Mouse (Mus musculus): ENCODE data around the gene Drap1. TPM values are rescaled to one million over a fixed set of nuclear protein-coding genes. Genes with fewer than 3 reads are reported as not detected.
A peak's percentile ranks its signal among the peaks of the same experiment; 100 is the strongest.

Gene Drap1
- polyA plus RNA-seq, 1 experiment from 2014 or later, result 198 TPM

DNA sequence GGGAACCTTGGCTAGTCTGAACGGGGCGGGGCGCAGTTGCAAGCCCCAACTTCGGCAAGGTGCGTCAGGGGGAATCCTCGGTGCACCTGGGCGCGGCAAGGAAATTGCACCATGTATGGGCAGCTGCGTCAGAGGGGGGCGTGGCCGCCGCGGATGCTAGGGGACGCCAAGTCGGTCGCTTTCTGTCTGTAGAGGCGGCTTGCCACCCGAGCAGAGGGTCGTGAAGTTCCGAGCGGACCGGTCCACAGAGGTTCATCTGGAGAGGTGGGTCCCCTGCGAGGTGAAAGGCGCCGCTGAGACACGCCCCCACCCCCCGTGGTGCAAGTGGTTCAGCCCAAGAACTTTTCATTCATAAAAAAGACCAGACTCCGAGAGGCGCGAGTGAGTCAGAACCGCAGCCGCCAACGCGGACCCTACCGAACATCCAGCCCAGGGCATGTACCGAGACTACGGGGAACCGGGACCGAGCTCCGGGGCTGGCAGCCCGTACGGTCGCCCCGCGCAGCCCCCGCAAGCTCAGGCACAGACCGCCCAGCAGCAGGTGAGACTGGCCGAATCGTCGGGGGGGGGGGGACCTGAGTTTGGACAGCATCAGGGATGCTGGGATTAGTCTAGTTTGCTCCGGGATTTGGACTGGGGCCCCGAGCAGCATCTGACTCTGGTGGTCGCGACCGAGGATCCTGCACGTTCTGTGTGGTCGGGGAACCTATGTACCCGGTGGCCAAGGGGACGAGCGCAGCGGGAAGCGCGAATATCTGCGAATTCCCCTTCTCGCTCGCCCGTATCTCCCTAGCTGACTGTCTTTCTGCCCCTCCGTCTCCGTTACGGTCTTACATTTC lies 23.0 kb upstream of the Drap1 start, which contains the start of gene Fosl1:
TSS of gene Fosl1 (plus strand) at position 33 of the 839 bp plus-strand sequence.
- Histone ChIP-seq H3K9ac (peak within 1 kb of the TSS; percentile 44), H3K27ac (no peak within 1 kb of the TSS), H3K27me3 (replicated peaks) (peaks cover 45% of the 10 kb centered on the region), H3K36me3 (no peaks in the 10 kb centered on the region), H3K4me1 (replicated peaks) (peaks cover 12% of the 10 kb centered on the region), H3K9me3 (no peaks in the 10 kb centered on the region), H3K4me2 (replicated peaks) (peak within 1 kb of the TSS; percentile 97), H3K4me3 (replicated peaks) (peak within 1 kb of the TSS; percentile 54)
- WGBS, result under 1% methylated on average over 67 of the region's 70 CpGs
- peak; percentile 82 for ATAC-seq

DNA sequence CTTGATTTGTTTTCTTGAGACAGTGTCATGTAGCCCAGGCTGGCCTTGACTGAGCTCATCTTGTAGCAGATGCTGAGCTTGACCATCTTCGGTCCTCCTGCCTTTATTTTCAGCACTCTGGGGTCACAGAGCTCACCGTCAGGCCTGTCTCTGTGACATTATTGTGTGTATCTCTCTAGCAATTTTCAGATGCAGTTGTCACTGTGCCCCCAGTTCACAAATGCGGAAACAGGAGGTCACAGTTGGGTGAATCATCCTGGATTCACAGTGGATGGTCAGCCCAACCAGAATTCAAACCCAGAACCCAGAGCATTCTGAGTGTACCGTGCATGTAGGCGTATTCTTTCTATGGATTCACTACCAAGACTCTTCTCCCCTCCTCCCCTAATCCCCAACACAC lies 21.0 kb upstream of the Drap1 start:
- H3K9ac ChIP-seq, result no peak overlapping the region
- 93% methylated on average over 5 of the region's 5 CpGs for WGBS
- peaks cover 12% of the 10 kb centered on the region for H3K4me1 ChIP-seq (replicated peaks)
- no peak overlapping the region for H3K27ac ChIP-seq
- no peak overlapping the region for H3K4me3 ChIP-seq (replicated peaks)
- H3K36me3 ChIP-seq, result no peaks in the 10 kb centered on the region
- no peak overlapping the region for H3K4me2 ChIP-seq (replicated peaks)
- peaks cover 45% of the 10 kb centered on the region for H3K27me3 ChIP-seq (replicated peaks)
- ATAC-seq, result no peak
- no peaks in the 10 kb centered on the region for H3K9me3 ChIP-seq

- no peak overlapping the region for H3K4me3 ChIP-seq (replicated peaks)
- H3K27ac ChIP-seq, result no peak overlapping the region
- no peaks in the 10 kb centered on the region for H3K36me3 ChIP-seq
- H3K27me3 ChIP-seq (replicated peaks), result peaks cover 39% of the 10 kb centered on the region
- peaks cover 12% of the 10 kb centered on the region for H3K4me1 ChIP-seq (replicated peaks)
- H3K9me3 ChIP-seq, result no peaks in the 10 kb centered on the region
- no peak overlapping the region for H3K9ac ChIP-seq
- no peak overlapping the region for H3K4me2 ChIP-seq (replicated peaks)
- ATAC-seq, result no peak
- WGBS, result 22% methylated on average over 7 of the region's 7 CpGs
Observed at GRCm38 (mm10) chr19:5444954-5445353, 20.2 kb upstream of the Drap1 start.

- Histone ChIP-seq H3K36me3 (no peaks in the 10 kb centered on the region), H3K27ac (no peak overlapping the region), H3K9ac (no peak overlapping the region), H3K4me2 (replicated peaks) (no peak overlapping the region), H3K4me3 (replicated peaks) (no peak overlapping the region), H3K4me1 (replicated peaks) (peaks cover 12% of the 10 kb centered on the region), H3K27me3 (replicated peaks) (peaks cover 35% of the 10 kb centered on the region), H3K9me3 (no peaks in the 10 kb centered on the region)
- WGBS, result 61% methylated on average over 9 of the region's 9 CpGs
- no peak for ATAC-seq
Observed at GRCm38 (mm10) chr19:5444371-5444908, 19.7 kb upstream of the Drap1 start.

GRCm38 (mm10) chr19:5433951-5434350 lies 9.2 kb upstream of the Drap1 start:
- no peak for ATAC-seq
- Histone ChIP-seq H3K27ac (peak overlapping the region; percentile 74), H3K4me3 (replicated peaks) (peak overlapping the region; percentile 35; the same call in 1 of the 2 replicates), H3K4me1 (replicated peaks) (peaks cover 13% of the 10 kb centered on the region), H3K36me3 (no peaks in the 10 kb centered on the region), H3K9ac (peak overlapping the region; percentile 45; the same call in 1 of the 2 replicates), H3K4me2 (replicated peaks) (peak overlapping the region; percentile 88), H3K27me3 (replicated peaks) (no peaks in the 10 kb centered on the region), H3K9me3 (no peaks in the 10 kb centered on the region)
- WGBS, result 64% methylated on average over 7 of the region's 7 CpGs

DNA sequence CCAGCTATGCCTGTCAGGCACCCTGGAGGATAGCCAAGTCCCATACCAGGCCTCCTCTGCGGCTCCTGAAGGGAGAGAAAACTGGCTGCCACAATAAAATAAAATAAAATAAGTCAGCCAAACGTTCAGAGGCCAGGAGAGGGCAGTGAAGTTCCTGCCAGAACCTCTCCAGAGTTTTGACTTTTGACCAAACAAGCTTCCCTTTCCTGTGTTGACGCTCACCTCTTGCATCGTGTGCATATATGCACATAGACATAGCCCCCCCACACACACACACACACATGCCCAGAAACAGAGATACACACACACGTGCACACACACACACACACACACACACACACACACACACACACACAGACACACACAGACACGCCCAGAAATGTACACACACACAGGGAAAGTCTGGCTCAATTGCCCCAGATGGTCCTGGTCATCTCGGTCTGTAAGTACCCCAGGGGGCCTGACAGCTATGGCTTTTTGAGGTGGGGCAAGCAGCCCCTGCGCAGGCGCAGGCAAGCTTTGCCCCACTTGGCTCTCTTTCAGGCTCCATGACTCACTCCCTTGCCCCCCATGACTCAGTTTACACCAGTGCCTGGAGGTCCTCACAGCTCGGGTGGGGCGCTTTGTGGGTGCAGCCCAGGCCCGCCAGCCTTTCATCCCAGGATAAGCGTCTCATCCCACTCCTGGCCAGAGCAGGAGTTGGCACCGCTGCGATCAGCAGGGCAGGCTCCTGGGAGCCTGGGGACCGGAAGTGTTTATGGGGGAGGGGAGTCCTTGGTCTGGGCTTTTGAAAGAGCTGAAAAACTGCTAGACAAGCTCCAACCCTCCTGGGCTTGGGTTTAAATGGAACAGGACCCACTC lies 8.4 kb upstream of the Drap1 start:
- Histone ChIP-seq H3K27me3 (replicated peaks) (no peaks in the 10 kb centered on the region), H3K9me3 (no peaks in the 10 kb centered on the region), H3K27ac (peak overlapping the region; percentile 74), H3K4me2 (replicated peaks) (peak overlapping the region; percentile 88), H3K4me3 (replicated peaks) (peak overlapping the region; percentile 35), H3K36me3 (no peaks in the 10 kb centered on the region), H3K9ac (peak overlapping the region; percentile 45), H3K4me1 (replicated peaks) (peaks cover 13% of the 10 kb centered on the region)
- peak; percentile 73 for ATAC-seq
- WGBS, result 4% methylated on average over 16 of the region's 16 CpGs

DNA sequence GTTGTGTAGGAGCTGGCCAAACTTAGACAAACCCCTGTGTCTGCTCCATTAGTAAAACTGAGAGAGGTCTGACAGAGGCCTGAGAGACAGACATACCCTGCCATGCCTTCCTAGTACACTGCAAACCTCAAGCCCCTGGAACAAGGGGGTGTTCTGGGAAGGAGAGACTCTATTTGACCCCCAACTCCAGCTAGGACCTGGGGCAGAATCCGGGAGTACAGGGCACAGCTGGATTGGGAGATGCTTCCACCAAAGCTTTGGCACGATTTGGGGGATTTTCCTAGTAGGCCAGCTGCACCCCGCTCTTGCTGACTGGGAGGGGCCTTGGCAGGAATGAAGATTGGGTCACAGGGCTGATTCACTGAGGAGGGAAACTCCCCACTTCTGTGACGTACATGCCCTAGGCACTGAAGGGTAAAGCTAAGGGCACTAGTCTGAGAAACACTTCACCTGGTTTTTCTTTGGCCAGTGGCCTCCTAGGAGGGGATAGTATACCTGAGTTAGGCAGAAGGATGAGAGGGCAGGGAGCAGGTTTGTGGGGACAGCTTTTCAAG lies 7.2 kb upstream of the Drap1 start:
- Histone ChIP-seq H3K9ac (no peak overlapping the region), H3K9me3 (no peaks in the 10 kb centered on the region), H3K4me3 (replicated peaks) (no peak overlapping the region), H3K4me1 (replicated peaks) (peaks cover 19% of the 10 kb centered on the region), H3K4me2 (replicated peaks) (no peak overlapping the region), H3K27me3 (replicated peaks) (no peaks in the 10 kb centered on the region), H3K27ac (no peak overlapping the region), H3K36me3 (peaks cover 3% of the 10 kb centered on the region; the same call in 1 of the 2 replicates)
- WGBS, result 73% methylated on average over 4 of the region's 4 CpGs
- ATAC-seq, result no peak

GRCm38 (mm10) chr19:5430408-5430807 lies 5.6 kb upstream of the Drap1 start:
- peaks cover 32% of the 10 kb centered on the region for H3K4me1 ChIP-seq (replicated peaks)
- no peaks in the 10 kb centered on the region for H3K27me3 ChIP-seq (replicated peaks)
- H3K4me3 ChIP-seq (replicated peaks), result no peak overlapping the region
- peaks cover 9% of the 10 kb centered on the region for H3K36me3 ChIP-seq
- WGBS, result 84% methylated on average over 1 of the region's 1 CpGs
- no peaks in the 10 kb centered on the region for H3K9me3 ChIP-seq
- no peak overlapping the region for H3K9ac ChIP-seq
- no peak overlapping the region for H3K27ac ChIP-seq
- ATAC-seq, result no peak
- H3K4me2 ChIP-seq (replicated peaks), result no peak overlapping the region

GRCm38 (mm10) chr19:5429806-5430205 lies 5.0 kb upstream of the Drap1 start:
- 65% methylated on average over 8 of the region's 8 CpGs for WGBS
- Histone ChIP-seq H3K4me2 (replicated peaks) (no peak overlapping the region), H3K27me3 (replicated peaks) (no peaks in the 10 kb centered on the region), H3K9ac (no peak overlapping the region), H3K4me1 (replicated peaks) (peaks cover 32% of the 10 kb centered on the region), H3K36me3 (peaks cover 9% of the 10 kb centered on the region), H3K27ac (no peak overlapping the region), H3K4me3 (replicated peaks) (no peak overlapping the region), H3K9me3 (no peaks in the 10 kb centered on the region)
- no peak for ATAC-seq

GRCm38 (mm10) chr19:5429219-5429618 lies 4.4 kb upstream of the Drap1 start:
- no peak overlapping the region for H3K4me3 ChIP-seq (replicated peaks)
- H3K9me3 ChIP-seq, result no peaks in the 10 kb centered on the region
- H3K4me1 ChIP-seq (replicated peaks), result peaks cover 32% of the 10 kb centered on the region
- no peak overlapping the region for H3K27ac ChIP-seq
- peaks cover 9% of the 10 kb centered on the region for H3K36me3 ChIP-seq
- ATAC-seq, result no peak
- H3K4me2 ChIP-seq (replicated peaks), result no peak overlapping the region
- WGBS, result 76% methylated on average over 4 of the region's 4 CpGs
- no peaks in the 10 kb centered on the region for H3K27me3 ChIP-seq (replicated peaks)
- H3K9ac ChIP-seq, result no peak overlapping the region

DNA sequence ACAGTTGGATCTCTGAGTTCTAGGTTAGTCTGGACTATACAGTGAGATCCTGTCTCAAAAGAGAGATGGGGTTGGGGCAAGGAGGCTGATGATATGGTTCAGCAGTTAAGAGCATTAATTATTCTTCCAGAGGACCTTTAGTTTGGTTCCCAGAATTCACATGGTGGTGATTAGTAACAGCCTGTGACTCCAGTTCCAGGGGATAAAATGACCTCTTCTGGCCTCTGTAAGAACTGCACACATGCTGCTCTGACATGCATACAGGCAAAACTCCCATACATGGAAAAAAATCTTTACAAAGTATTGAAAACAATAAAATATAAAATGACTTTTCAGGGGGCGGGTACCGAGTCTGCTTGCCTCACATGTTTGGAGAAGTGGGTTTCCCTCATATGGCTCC lies 3.3 kb upstream of the Drap1 start:
- 80% methylated on average over 2 of the region's 2 CpGs for WGBS
- H3K27me3 ChIP-seq (replicated peaks), result no peaks in the 10 kb centered on the region
- H3K27ac ChIP-seq, result no peak overlapping the region
- peaks cover 9% of the 10 kb centered on the region for H3K36me3 ChIP-seq
- H3K4me3 ChIP-seq (replicated peaks), result no peak overlapping the region
- H3K9ac ChIP-seq, result no peak overlapping the region
- H3K4me2 ChIP-seq (replicated peaks), result no peak overlapping the region
- no peaks in the 10 kb centered on the region for H3K9me3 ChIP-seq
- ATAC-seq, result no peak
- H3K4me1 ChIP-seq (replicated peaks), result peaks cover 31% of the 10 kb centered on the region
